Mouse (Mus musculus): ENCODE measurements around the gene Rassf6.
A peak's percentile ranks its signal among the peaks of the same experiment; 100 is the strongest.
"Not testable (repeated sequence)": the region's sequence is repeated elsewhere in the genome, so short reads cannot be mapped to it uniquely, and the experiment has no call there.

Gene Rassf6

GRCm38 (mm10) chr5:90624708-90625425 lies 15.6 kb downstream of the Rassf6 start:
- no peak for DNase-seq (ENCODE audit: low read depth, low spot score)

GRCm38 (mm10) chr5:90623209-90623608 lies 17.2 kb downstream of the Rassf6 start:
- no peak for DNase-seq (ENCODE audit: low read depth, low spot score)

- DNase-seq (ENCODE audit: low read depth, low spot score): no peak
These were observed 18.7 kb downstream of the Rassf6 start for GRCm38 (mm10) chr5:90621726-90622125.

GRCm38 (mm10) chr5:90621316-90621715 lies 19.1 kb downstream of the Rassf6 start:
- peak; percentile 16 for DNase-seq (ENCODE audit: low read depth, low spot score)

- DNase-seq (ENCODE audit: low read depth, low spot score): no peak
These were observed 22.6 kb downstream of the Rassf6 start for GRCm38 (mm10) chr5:90617859-90618258.

- DNase-seq (ENCODE audit: low read depth, low spot score): not testable (repeated sequence)
These were observed 27.7 kb downstream of the Rassf6 start for GRCm38 (mm10) chr5:90612751-90613150.

GRCm38 (mm10) chr5:90611996-90612611 lies 28.4 kb downstream of the Rassf6 start:
- no peak for DNase-seq (ENCODE audit: low read depth, low spot score)

GRCm38 (mm10) chr5:90611388-90611787 lies 29.1 kb downstream of the Rassf6 start:
- DNase-seq (ENCODE audit: low read depth, low spot score): no peak

GRCm38 (mm10) chr5:90608906-90609305 lies 31.6 kb downstream of the Rassf6 start:
- no peak for DNase-seq (ENCODE audit: low read depth, low spot score)

GRCm38 (mm10) chr5:90603407-90603923 lies 37.0 kb downstream of the Rassf6 start:
- no peak for DNase-seq (ENCODE audit: low read depth, low spot score)

- DNase-seq (ENCODE audit: low read depth, low spot score): no peak
These were observed 39.0 kb downstream of the Rassf6 start for GRCm38 (mm10) chr5:90601469-90601868.

GRCm38 (mm10) chr5:90596155-90596554 lies 44.3 kb downstream of the Rassf6 start:
- DNase-seq (ENCODE audit: low read depth, low spot score): no peak

- DNase-seq (ENCODE audit: low read depth, low spot score): no peak
These were observed 45.5 kb downstream of the Rassf6 start for GRCm38 (mm10) chr5:90594945-90595344.

- no peak for DNase-seq (ENCODE audit: low read depth, low spot score)
These were observed 48.5 kb downstream of the Rassf6 start for GRCm38 (mm10) chr5:90591936-90592335.

- DNase-seq (ENCODE audit: low read depth, low spot score): no peak
These were observed 49.8 kb downstream of the Rassf6 start for GRCm38 (mm10) chr5:90590676-90591075.

GRCm38 (mm10) chr5:90588708-90589595 lies 51.5 kb downstream of the Rassf6 start:
- peak; percentile 83 for DNase-seq (ENCODE audit: low read depth, low spot score)

- no peak for DNase-seq (ENCODE audit: low read depth, low spot score)
These were observed 52.4 kb downstream of the Rassf6 start for GRCm38 (mm10) chr5:90588104-90588503.

- DNase-seq (ENCODE audit: low read depth, low spot score): no peak
These were observed 53.9 kb downstream of the Rassf6 start for GRCm38 (mm10) chr5:90586511-90586910.

- DNase-seq (ENCODE audit: low read depth, low spot score): no peak
These were observed 55.7 kb downstream of the Rassf6 start for GRCm38 (mm10) chr5:90584799-90585198.

GRCm38 (mm10) chr5:90582179-90582578 lies 58.3 kb downstream of the Rassf6 start:
- no peak for DNase-seq (ENCODE audit: low read depth, low spot score)

- DNase-seq (ENCODE audit: low read depth, low spot score): no peak
These were observed 60.9 kb downstream of the Rassf6 start for GRCm38 (mm10) chr5:90579556-90579955.

GRCm38 (mm10) chr5:90577751-90578150 lies 62.7 kb downstream of the Rassf6 start:
- no peak for DNase-seq (ENCODE audit: low read depth, low spot score)

Data from telencephalon, adult 2 months (tissue).